21 mouse cellular contexts compared by ENCODE assay signal in the genomic region with DNA sequence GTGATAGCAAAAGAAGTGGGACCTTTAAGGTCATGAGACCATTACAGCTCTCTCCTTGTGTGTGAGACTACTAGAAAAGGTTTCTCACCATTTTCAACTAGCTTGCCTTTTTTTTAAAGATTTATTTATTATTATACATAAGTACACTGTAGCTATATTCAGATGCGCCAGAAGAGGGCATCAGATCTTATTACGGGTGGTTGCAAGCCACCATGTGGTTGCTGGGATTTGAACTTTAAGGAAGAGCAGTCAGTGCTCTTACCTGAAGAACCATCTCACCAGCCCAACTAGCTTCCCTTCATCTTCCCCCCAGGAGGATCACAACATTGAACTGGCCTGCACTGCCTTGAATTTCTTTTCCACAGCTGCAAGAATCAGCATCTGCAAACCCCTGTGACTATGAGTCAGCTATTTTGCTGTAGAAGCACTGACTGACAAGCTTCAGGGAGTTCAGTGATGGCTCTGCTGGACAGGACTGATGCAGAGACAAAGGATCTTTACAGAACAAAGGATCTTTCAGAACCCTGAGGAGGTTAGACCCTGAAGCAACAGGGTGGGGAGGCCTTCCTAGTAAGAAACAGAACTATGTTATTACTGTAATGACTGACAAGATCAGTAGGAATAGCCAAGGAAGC. TPM values are rescaled to one million over a fixed set of nuclear protein-coding genes. Genes with fewer than 3 reads are reported as not detected.
DNase-seq lines count a peak whose midpoint lies in the region; ATAC-seq lines count a peak whose summit lies in the region.
"Had no signal": no experiment of that assay in that cellular context is flagged by ENCODE, and none has a peak within 500 bp of the region (broad histone marks: within the 10 kb centered on the region; RNA-seq: fewer than 3 reads in every experiment).

No protein-coding gene starts in this region.

- no peak overlapping the region for H3K9ac ChIP-seq in liver, embryonic 11.5 days (ENCODE audit: low read depth, low read length)
- H3K9ac ChIP-seq: embryonic facial prominence, embryonic 12.5 days; forebrain, embryonic 13.5 days; heart, embryonic 13.5 days; liver, embryonic 15.5 days; neural tube, embryonic 15.5 days had no signal

- H3K9me3 ChIP-seq in liver, embryonic 11.5 days (ENCODE audit: control insufficient read depth, low read length) = no peaks in the 10 kb centered on the region
- H3K9me3 ChIP-seq: embryonic facial prominence, embryonic 12.5 days; forebrain, embryonic 13.5 days; heart, embryonic 13.5 days; liver, embryonic 15.5 days; neural tube, embryonic 15.5 days had no signal

- ATAC-seq in liver, embryonic 11.5 days (replicated peaks; ENCODE audit: low FRiP score) = no peak
- ATAC-seq: activated CD4-positive, CD25-positive, alpha-beta regulatory T cell, adult 4 months; forebrain, embryonic 13.5 days; hindbrain, embryonic 16.5 days; midbrain, embryonic 16.5 days had no signal

- no peaks in the 10 kb centered on the region for H3K36me3 ChIP-seq in liver, embryonic 11.5 days (ENCODE audit: control insufficient read depth, insufficient read depth, low read length)
- H3K36me3 ChIP-seq: embryonic facial prominence, embryonic 12.5 days; heart, embryonic 13.5 days; liver, embryonic 15.5 days; neural tube, embryonic 15.5 days had no signal

- DNase-seq in heart, adult 11 months = peak; percentile 33
- no peak for DNase-seq in heart, adult 9 months (ENCODE audit: low spot score in 2 of 2)
- peak; percentile 10 for DNase-seq in thymus, postnatal 14 days
- DNase-seq in thymus, postnatal 25 days = no peak
- peak; percentile 48 for DNase-seq in NIH3T3 (ENCODE audit: low read depth)
- DNase-seq in right cerebral cortex, postnatal 36 days (ENCODE audit: low spot score in 2 of 2) = no peak
- no peak for DNase-seq in liver, embryonic 11.5 days (ENCODE audit: low spot score)
- no peak for DNase-seq in spleen, postnatal 10 days (ENCODE audit: low spot score in 2 of 2)
- DNase-seq: adrenal gland, postnatal 10 days; cerebellum, adult 9-10 months; kidney, adult 11 months; right cerebral cortex, postnatal 14 days had no signal

- no peak overlapping the region for H3K27ac ChIP-seq in liver, embryonic 11.5 days (ENCODE audit: low read depth, low read length)
- H3K27ac ChIP-seq: embryonic facial prominence, embryonic 12.5 days; forebrain, embryonic 13.5 days; heart, embryonic 13.5 days; liver, embryonic 15.5 days; neural tube, embryonic 15.5 days had no signal

- no peaks in the 10 kb centered on the region for H3K27me3 ChIP-seq in liver, embryonic 11.5 days (replicated peaks; ENCODE audit: control insufficient read depth, insufficient read depth, low read length)
- H3K27me3 ChIP-seq: embryonic facial prominence, embryonic 12.5 days; forebrain, embryonic 13.5 days; heart, embryonic 13.5 days; liver, embryonic 15.5 days; neural tube, embryonic 15.5 days had no signal

- H3K4me1 ChIP-seq in liver, embryonic 11.5 days (replicated peaks; ENCODE audit: control insufficient read depth, insufficient read depth, low read length) = no peaks in the 10 kb centered on the region
- H3K4me1 ChIP-seq: forebrain, embryonic 13.5 days; neural tube, embryonic 15.5 days had no signal

- no peak overlapping the region for H3K4me3 ChIP-seq in liver, embryonic 11.5 days (ENCODE audit: low read depth, low read length)
- H3K4me3 ChIP-seq: embryonic facial prominence, embryonic 12.5 days; erythroblast, embryonic 14.5 days; forebrain, embryonic 13.5 days; heart, embryonic 13.5 days; liver, embryonic 15.5 days; neural tube, embryonic 15.5 days had no signal

- 72% methylated on average over 2 of the region's 2 CpGs for WGBS in liver, embryonic 11.5 days

- no peak overlapping the region for H3K4me2 ChIP-seq in liver, embryonic 11.5 days
- H3K4me2 ChIP-seq: embryonic facial prominence, embryonic 12.5 days; forebrain, embryonic 13.5 days; heart, embryonic 13.5 days; liver, embryonic 15.5 days; neural tube, embryonic 15.5 days had no signal

RNA-seq across cellular contexts. Expression of a gene that starts 34.5 kb away (rescaled TPM):
- 8.9 and 10.5 TPM in 2 replicates for polyA plus RNA-seq in liver, embryonic 11.5 days (2014; fragmentation: Nextera tagmentation; extraction: Ambion mirVana)

Comparison
In these comparisons a context has a peak if more than half of its experiments do, and no peak if none do; other contexts are left out.
1. DNase-seq: peak in heart, adult 11 months (single experiment), thymus, postnatal 14 days (single experiment) and NIH3T3 (single experiment); none in heart, adult 9 months (0 of 2), thymus, postnatal 25 days (single experiment), right cerebral cortex, postnatal 36 days (0 of 2), liver, embryonic 11.5 days (single experiment) and spleen, postnatal 10 days (0 of 2).